Mouse (Mus musculus) mature B cell (primary cell): ENCODE data around the gene Serpina7.

Experiments used
- in situ Hi-C: fragments of 300-500 bp; cut with MboI; formaldehyde crosslinking; loops from 2 replicates; pipeline ENCODE4 v1.14.3; 2019

Gene Serpina7

GRCm38 (mm10) chrX:139085077-139085476, at the start of gene Serpina7:
Serpina7 (minus strand) TSS chrX:139085236.
- in situ Hi-C loops = no loop called here

GRCm38 (mm10) chrX:139134031-139134430, 49.0 kb upstream of the Serpina7 start:
- in situ Hi-C loops = no loop called here

- in situ Hi-C loops = no loop called here
These were observed 12.2 kb upstream of the Serpina7 start for GRCm38 (mm10) chrX:139097197-139097596.

- in situ Hi-C loops = no loop called here
These were observed 907 bp upstream of the Serpina7 start, which contains the start of gene 4930513O06Rik for GRCm38 (mm10) chrX:139085943-139086342. 4930513O06Rik (plus strand) TSS chrX:139086243.

- in situ Hi-C loops = no loop called here
These were observed 6.5 kb downstream of the Serpina7 start for GRCm38 (mm10) chrX:139078493-139078892.

GRCm38 (mm10) chrX:139064078-139064477, 21.0 kb downstream of the Serpina7 start:
- in situ Hi-C loops = no loop called here

- in situ Hi-C loops = no loop called here
These were observed 31.9 kb downstream of the Serpina7 start for GRCm38 (mm10) chrX:139053149-139053548.

GRCm38 (mm10) chrX:139051976-139052375, 33.1 kb downstream of the Serpina7 start:
- in situ Hi-C loops = no loop called here

- in situ Hi-C loops = no loop called here
These were observed 43.9 kb downstream of the Serpina7 start for GRCm38 (mm10) chrX:139041148-139041547.

GRCm38 (mm10) chrX:139039314-139039713, 45.7 kb downstream of the Serpina7 start:
- in situ Hi-C loops = no loop called here

GRCm38 (mm10) chrX:139037666-139038065, 47.4 kb downstream of the Serpina7 start:
- in situ Hi-C loops = no loop called here
